Mouse (Mus musculus) stomach, postnatal 0 days (tissue): ENCODE measurements around the gene Vapa.
A peak's percentile ranks its signal among the peaks of the same experiment; 100 is the strongest.

Source experiments
- CTCF ChIP-seq: IDR thresholded peaks from 2 replicates; pipeline ENCODE4 v1.5.1; 2016; ENCODE audit warnings: antibody characterized with exemption, low read depth, mild to moderate bottlenecking, moderate library complexity
- EP300 ChIP-seq: optimal IDR thresholded peaks from 2 replicates; pipeline ENCODE3; 2016; ENCODE audit warnings: antibody characterized with exemption

- TF ChIP-seq CTCF (no peak), EP300 (peak; percentile 67)
Measured at GRCm38 (mm10) chr17:65548698-65549365, 64.5 kb downstream of the Vapa start.
